Mouse (Mus musculus) hindbrain, embryonic 11.5 days (tissue): ENCODE results near the gene Rbfox1. TPM values are rescaled to one million over a fixed set of nuclear protein-coding genes. Genes with fewer than 3 reads are reported as not detected.

Experiments used
- ATAC-seq: fragments of 200-750 bp; cut with Nextera tagmentation; 2 replicates; pipeline ENCODE4 v1.8.0; 2017; ENCODE audit warnings: mild to moderate bottlenecking, moderate TSS enrichment, moderate library complexity; ENCODE audit not compliant: low FRiP score
- DNase-seq: peaks from one replicate; pipeline ENCODE4 v3.0.0-alpha.2; 2015; ENCODE audit warnings: low spot score
- H3K27ac ChIP-seq: fragments of 300-500 bp; sonication (generic); 2 replicates; pipeline ENCODE4 v1.5.1; 2014; ENCODE audit warnings: mild to moderate bottlenecking, low read depth, low read length
- H3K27me3 ChIP-seq: fragments of 300-500 bp; sonication (generic); 2 replicates; pipeline ENCODE4 v1.6.1; 2014; ENCODE audit warnings: mild to moderate bottlenecking, low read length, moderate library complexity, mixed read lengths; ENCODE audit not compliant: control insufficient read depth, insufficient read depth
- H3K36me3 ChIP-seq: fragments of 300-500 bp; sonication (generic); 2 replicates; pipeline ENCODE4 v1.6.1; 2014; ENCODE audit warnings: mild to moderate bottlenecking, low read length, moderate library complexity, mixed read lengths; ENCODE audit not compliant: control insufficient read depth, insufficient read depth
- H3K4me1 ChIP-seq: fragments of 300-500 bp; sonication (generic); replicated peaks from 2 replicates; pipeline ENCODE4 v1.6.1; 2014; ENCODE audit warnings: low read length, mixed read lengths; ENCODE audit not compliant: control insufficient read depth, insufficient read depth
- H3K4me2 ChIP-seq: fragments of 300-500 bp; sonication (generic); replicated peaks from 2 replicates; pipeline ENCODE4 v1.6.1; 2014; ENCODE audit warnings: mild to moderate bottlenecking, low read depth, low read length
- H3K4me3 ChIP-seq: fragments of 300-500 bp; sonication (generic); 2 replicates; pipeline ENCODE4 v1.5.1; 2014; ENCODE audit warnings: low read depth, low read length
- H3K9ac ChIP-seq: fragments of 300-500 bp; sonication (generic); 2 replicates; pipeline ENCODE4 v1.6.1; 2014; ENCODE audit warnings: low read depth, low read length
- H3K9me3 ChIP-seq: fragments of 300-500 bp; sonication (generic); 2 replicates; pipeline ENCODE4 v1.6.1; 2016; ENCODE audit warnings: low read length; ENCODE audit not compliant: control insufficient read depth
- WGBS: fragments of 180-500 bp; shearing (Covaris S2); extraction: QIAGEN DNeasy Blood & Tissue Kit; methylation state at CpG from one replicate; pipeline ENCODE4 v1.1.7; 2014; 5-methylcytosine and 5-hydroxymethylcytosine counted together
- polyA plus RNA-seq: library from polyadenylated mRNA; unstranded; fragments of >200 nt; fragmentation: Nextera tagmentation; extraction: Ambion mirVana; gene quantifications from 2 replicates; pipeline ENCODE4 v1.2.1, GENCODE M21; 2014

The Rbfox1 gene
- polyA plus RNA-seq, 1 experiment from 2014 or later = 20.3 TPM

DNA sequence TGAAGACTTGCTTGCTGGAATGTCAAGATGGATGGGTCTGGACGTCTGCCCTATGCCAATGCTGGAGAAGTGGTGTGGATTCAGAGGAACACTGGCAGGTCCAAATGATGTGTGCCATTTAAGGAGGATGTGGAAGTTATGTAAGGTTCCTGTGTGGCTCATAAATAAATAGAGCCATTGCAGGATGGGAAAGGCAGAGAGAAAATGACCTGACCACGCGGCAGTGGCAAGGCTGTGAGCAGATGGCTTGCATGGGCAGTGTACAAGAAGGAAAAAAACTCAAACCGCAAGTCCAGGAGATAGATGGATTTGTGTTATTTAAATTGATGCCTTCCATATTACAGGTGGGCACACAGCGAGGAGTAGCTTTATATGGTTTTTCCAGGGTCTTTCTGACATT, 497.6 kb downstream of the Rbfox1 start:
- Histone ChIP-seq H3K27me3 (no peaks in the 10 kb centered on the region), H3K4me3 (no peak overlapping the region), H3K36me3 (no peaks in the 10 kb centered on the region), H3K27ac (no peak overlapping the region), H3K4me1 (no peaks in the 10 kb centered on the region), H3K9ac (no peak overlapping the region), H3K4me2 (no peak overlapping the region), H3K9me3 (no peaks in the 10 kb centered on the region)
- DNase-seq = no peak
- no peak for ATAC-seq
- WGBS = 96% methylated on average over 5 of the region's 5 CpGs

GRCm38 (mm10) chr16:6390278-6390930, 505.2 kb downstream of the Rbfox1 start:
- Histone ChIP-seq H3K4me1 (no peaks in the 10 kb centered on the region), H3K4me2 (no peak overlapping the region), H3K9me3 (no peaks in the 10 kb centered on the region), H3K27ac (no peak overlapping the region), H3K36me3 (no peaks in the 10 kb centered on the region), H3K4me3 (no peak overlapping the region), H3K9ac (no peak overlapping the region), H3K27me3 (no peaks in the 10 kb centered on the region)
- no peak for DNase-seq
- 82% methylated on average over 6 of the region's 6 CpGs for WGBS
- ATAC-seq = no peak

DNA sequence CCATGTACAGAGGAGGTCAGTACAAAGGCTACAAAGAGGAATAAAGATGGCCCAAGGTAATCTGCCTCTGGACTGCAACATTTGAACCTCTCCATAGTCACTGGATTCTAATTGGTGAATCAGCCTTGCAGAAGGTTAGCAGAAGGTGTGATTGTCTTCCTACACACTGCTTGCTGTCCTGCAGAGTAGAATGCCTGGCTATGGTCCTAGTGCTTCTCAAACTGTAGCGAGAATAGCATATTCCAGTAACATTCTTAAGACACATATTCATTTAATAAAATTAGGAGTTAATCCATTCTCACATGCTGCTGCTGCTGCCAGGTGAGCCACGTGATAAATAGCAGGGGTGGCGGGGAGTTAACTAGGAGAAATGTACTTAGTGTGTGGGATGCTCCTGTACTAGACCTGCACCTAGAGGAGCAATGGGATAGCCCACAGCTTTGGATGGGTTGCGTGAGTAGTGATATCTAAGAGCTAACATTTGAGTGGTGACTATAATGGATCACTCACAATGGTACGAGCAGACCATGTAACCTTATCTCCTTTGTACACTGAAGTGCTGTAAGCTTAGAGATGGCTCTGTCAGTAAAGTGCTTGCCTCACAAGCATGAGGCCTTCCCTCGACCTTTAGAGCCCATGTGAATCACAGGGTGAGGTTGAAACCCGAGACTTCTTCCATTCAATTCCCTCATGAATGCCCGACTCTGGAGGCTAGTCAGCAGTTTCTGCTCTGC, 511.7 kb downstream of the Rbfox1 start:
- WGBS = 59% methylated on average over 8 of the region's 8 CpGs
- DNase-seq (no peak), ATAC-seq (no peak)

DNA sequence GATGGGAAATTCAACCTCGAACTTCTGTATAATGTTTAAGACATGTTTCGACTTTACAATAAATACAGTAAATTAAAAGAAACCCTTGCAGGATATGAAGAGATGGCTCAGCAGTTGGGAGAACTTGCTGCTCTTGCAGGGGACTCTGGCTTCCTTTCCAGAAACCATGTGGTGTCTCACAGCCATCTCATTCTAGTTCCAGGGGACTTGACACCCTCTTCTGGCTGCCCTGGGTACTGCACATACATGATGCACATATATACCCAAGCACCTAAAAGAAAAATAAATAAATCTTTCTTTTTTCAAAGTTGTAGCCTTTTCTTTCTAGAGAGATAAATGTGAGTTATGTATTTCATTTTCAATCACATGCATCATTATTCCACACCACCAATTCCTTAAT, 512.5 kb downstream of the Rbfox1 start:
- Histone ChIP-seq H3K36me3 (no peaks in the 10 kb centered on the region), H3K4me2 (no peak overlapping the region), H3K9ac (no peak overlapping the region), H3K27ac (no peak overlapping the region), H3K9me3 (no peaks in the 10 kb centered on the region), H3K4me3 (no peak overlapping the region), H3K4me1 (no peaks in the 10 kb centered on the region), H3K27me3 (no peaks in the 10 kb centered on the region)
- DNase-seq = no peak
- 92% methylated on average over 2 of the region's 2 CpGs for WGBS
- no peak for ATAC-seq

More for the DNA sequence above, 511.7 kb downstream of the Rbfox1 start:
- Histone ChIP-seq H3K9ac (no peak overlapping the region), H3K4me3 (no peak overlapping the region), H3K36me3 (no peaks in the 10 kb centered on the region), H3K4me1 (no peaks in the 10 kb centered on the region), H3K27ac (no peak overlapping the region), H3K4me2 (no peak overlapping the region), H3K9me3 (no peaks in the 10 kb centered on the region), H3K27me3 (no peaks in the 10 kb centered on the region)

DNA sequence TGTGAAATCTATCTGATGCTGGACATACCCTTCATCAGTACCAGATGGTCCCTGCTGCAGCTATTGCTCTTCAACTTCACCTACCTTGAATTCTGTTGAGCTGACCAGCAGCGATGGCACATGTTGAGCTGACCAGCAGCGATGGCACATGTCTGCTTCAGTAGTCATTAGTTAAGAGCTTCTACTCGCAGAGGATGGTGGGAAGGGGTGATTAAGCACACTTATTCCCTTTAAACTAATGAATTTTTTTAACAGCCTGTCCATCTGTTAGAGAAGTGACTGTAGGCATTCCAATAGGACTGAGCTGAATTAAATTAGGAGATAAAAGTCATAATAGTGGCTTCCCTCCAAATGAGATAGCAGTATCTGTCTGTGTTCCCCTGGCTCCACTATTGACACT, 517.7 kb downstream of the Rbfox1 start:
- Histone ChIP-seq H3K4me2 (no peak overlapping the region), H3K27me3 (no peaks in the 10 kb centered on the region), H3K9me3 (no peaks in the 10 kb centered on the region), H3K27ac (no peak overlapping the region), H3K9ac (no peak overlapping the region), H3K4me3 (no peak overlapping the region), H3K4me1 (no peaks in the 10 kb centered on the region), H3K36me3 (no peaks in the 10 kb centered on the region)
- ATAC-seq = no peak
- DNase-seq = no peak
- 93% methylated on average over 3 of the region's 3 CpGs for WGBS

DNA sequence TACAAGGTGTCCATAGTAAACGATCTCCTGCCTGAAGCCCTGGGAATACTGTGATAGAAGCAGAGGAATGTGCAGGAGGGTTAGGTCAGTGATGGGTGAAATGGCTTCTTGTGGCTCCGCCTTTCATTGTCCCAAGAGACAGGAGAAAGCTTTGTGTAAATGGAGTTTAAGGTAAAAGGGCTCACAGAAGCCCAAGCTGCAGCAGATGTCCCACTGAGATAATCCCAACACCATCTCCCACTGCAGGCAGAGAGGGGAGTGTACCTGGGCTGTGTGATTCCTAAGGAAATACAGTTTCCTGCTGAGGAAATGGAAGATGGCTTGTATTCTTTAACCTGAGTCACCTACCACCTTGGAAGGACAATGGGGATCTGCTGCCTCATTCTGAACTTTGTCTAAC, 529.7 kb downstream of the Rbfox1 start:
- Histone ChIP-seq H3K27ac (no peak overlapping the region), H3K9me3 (no peaks in the 10 kb centered on the region), H3K4me2 (no peak overlapping the region), H3K9ac (no peak overlapping the region), H3K4me1 (no peaks in the 10 kb centered on the region), H3K4me3 (no peak overlapping the region), H3K36me3 (no peaks in the 10 kb centered on the region), H3K27me3 (no peaks in the 10 kb centered on the region)
- DNase-seq (no peak), ATAC-seq (no peak)
- WGBS = 43% methylated on average over 2 of the region's 2 CpGs

- Histone ChIP-seq H3K36me3 (no peaks in the 10 kb centered on the region), H3K27ac (no peak overlapping the region), H3K4me2 (no peak overlapping the region), H3K4me1 (no peaks in the 10 kb centered on the region), H3K27me3 (no peaks in the 10 kb centered on the region), H3K9me3 (no peaks in the 10 kb centered on the region), H3K4me3 (no peak overlapping the region), H3K9ac (no peak overlapping the region)
- ATAC-seq (no peak), DNase-seq (no peak)
- 56% methylated on average over 3 of the region's 3 CpGs for WGBS
Measured at GRCm38 (mm10) chr16:6421623-6422145, 536.5 kb downstream of the Rbfox1 start.

- Histone ChIP-seq H3K4me3 (no peak overlapping the region), H3K27me3 (no peaks in the 10 kb centered on the region), H3K4me2 (no peak overlapping the region), H3K9me3 (no peaks in the 10 kb centered on the region), H3K36me3 (no peaks in the 10 kb centered on the region), H3K27ac (no peak overlapping the region), H3K4me1 (no peaks in the 10 kb centered on the region), H3K9ac (no peak overlapping the region)
- no peak for DNase-seq
- ATAC-seq = no peak
- 96% methylated on average over 4 of the region's 4 CpGs for WGBS
Measured at GRCm38 (mm10) chr16:6423878-6424409, 538.8 kb downstream of the Rbfox1 start.

GRCm38 (mm10) chr16:6424738-6425137, 539.6 kb downstream of the Rbfox1 start:
- H3K27me3 ChIP-seq = no peaks in the 10 kb centered on the region
- no peak overlapping the region for H3K27ac ChIP-seq
- H3K4me1 ChIP-seq = no peaks in the 10 kb centered on the region
- no peak overlapping the region for H3K4me2 ChIP-seq
- H3K4me3 ChIP-seq = no peak overlapping the region
- ATAC-seq (no peak), DNase-seq (no peak)
- no peaks in the 10 kb centered on the region for H3K9me3 ChIP-seq
- 86% methylated on average over 2 of the region's 2 CpGs for WGBS
- no peaks in the 10 kb centered on the region for H3K36me3 ChIP-seq
- no peak overlapping the region for H3K9ac ChIP-seq
